Mouse (Mus musculus): Measurements from ENCODE around the gene Slc43a3. TPM values are rescaled to one million over a fixed set of nuclear protein-coding genes. Genes with fewer than 3 reads are reported as not detected.

The Slc43a3 gene
- polyA plus RNA-seq, 1 experiment from 2014 or later = 107 TPM

DNA sequence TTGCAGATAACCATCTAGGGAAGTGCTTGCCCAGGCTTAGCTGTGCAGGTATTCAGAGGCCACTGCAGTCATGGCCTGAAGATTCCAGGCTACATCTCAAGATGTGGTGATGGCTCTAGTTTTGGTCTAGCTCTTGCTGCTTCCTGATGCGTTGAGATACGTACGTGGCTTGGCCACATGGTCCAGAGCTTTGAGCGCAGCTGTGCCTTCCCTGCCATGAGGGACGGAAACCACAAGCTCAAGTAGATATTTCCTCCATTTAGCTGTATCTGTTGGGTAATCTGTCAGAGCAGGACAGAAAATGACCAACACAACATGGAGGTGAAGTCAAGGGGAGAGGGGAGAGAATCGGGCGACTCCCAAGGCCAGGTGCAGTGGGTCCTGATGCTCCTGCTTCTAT, 6.2 kb upstream of the Slc43a3 start:
- Histone ChIP-seq H3K27me3 (replicated peaks; ENCODE audit: control insufficient read depth, insufficient read depth, low read length) (no peaks in the 10 kb centered on the region), H3K27ac (ENCODE audit: low read depth, low read length) (no peak overlapping the region), H3K9ac (ENCODE audit: low read depth, low read length) (no peak overlapping the region), H3K4me2 (no peak overlapping the region), H3K36me3 (ENCODE audit: control insufficient read depth, insufficient read depth, low read length) (no peaks in the 10 kb centered on the region), H3K4me3 (ENCODE audit: low read depth, low read length) (no peak overlapping the region), H3K4me1 (replicated peaks; ENCODE audit: control insufficient read depth, insufficient read depth, low read length) (no peaks in the 10 kb centered on the region), H3K9me3 (ENCODE audit: control insufficient read depth, low read length) (no peaks in the 10 kb centered on the region)
- ATAC-seq (replicated peaks; ENCODE audit: low FRiP score) = no peak
- no peak for DNase-seq (ENCODE audit: low spot score)
- 57% methylated on average over 7 of the region's 7 CpGs for WGBS

GRCm38 (mm10) chr2:84933992-84934648, 2.3 kb upstream of the Slc43a3 start:
- DNase-seq (ENCODE audit: low spot score) (no peak), ATAC-seq (replicated peaks; ENCODE audit: low FRiP score) (no peak)
- Histone ChIP-seq H3K4me3 (ENCODE audit: low read depth, low read length) (no peak overlapping the region), H3K4me1 (replicated peaks; ENCODE audit: control insufficient read depth, insufficient read depth, low read length) (peaks cover 4% of the 10 kb centered on the region), H3K9me3 (ENCODE audit: control insufficient read depth, low read length) (no peaks in the 10 kb centered on the region), H3K27ac (ENCODE audit: low read depth, low read length) (no peak overlapping the region), H3K4me2 (no peak overlapping the region), H3K27me3 (replicated peaks; ENCODE audit: control insufficient read depth, insufficient read depth, low read length) (no peaks in the 10 kb centered on the region), H3K36me3 (ENCODE audit: control insufficient read depth, insufficient read depth, low read length) (no peaks in the 10 kb centered on the region), H3K9ac (ENCODE audit: low read depth, low read length) (no peak overlapping the region)
- WGBS = 57% methylated on average over 8 of the region's 8 CpGs

GRCm38 (mm10) chr2:84934649-84935007, 1.8 kb upstream of the Slc43a3 start:
- DNase-seq (ENCODE audit: low spot score) (no peak), ATAC-seq (replicated peaks; ENCODE audit: low FRiP score) (no peak)
- WGBS = 72% methylated on average over 4 of the region's 4 CpGs
- Histone ChIP-seq H3K9me3 (ENCODE audit: control insufficient read depth, low read length) (no peaks in the 10 kb centered on the region), H3K27ac (ENCODE audit: low read depth, low read length) (no peak overlapping the region), H3K9ac (ENCODE audit: low read depth, low read length) (no peak overlapping the region), H3K27me3 (replicated peaks; ENCODE audit: control insufficient read depth, insufficient read depth, low read length) (no peaks in the 10 kb centered on the region), H3K4me3 (ENCODE audit: low read depth, low read length) (no peak overlapping the region), H3K36me3 (ENCODE audit: control insufficient read depth, insufficient read depth, low read length) (no peaks in the 10 kb centered on the region), H3K4me1 (replicated peaks; ENCODE audit: control insufficient read depth, insufficient read depth, low read length) (peaks cover 4% of the 10 kb centered on the region), H3K4me2 (no peak overlapping the region)

DNA sequence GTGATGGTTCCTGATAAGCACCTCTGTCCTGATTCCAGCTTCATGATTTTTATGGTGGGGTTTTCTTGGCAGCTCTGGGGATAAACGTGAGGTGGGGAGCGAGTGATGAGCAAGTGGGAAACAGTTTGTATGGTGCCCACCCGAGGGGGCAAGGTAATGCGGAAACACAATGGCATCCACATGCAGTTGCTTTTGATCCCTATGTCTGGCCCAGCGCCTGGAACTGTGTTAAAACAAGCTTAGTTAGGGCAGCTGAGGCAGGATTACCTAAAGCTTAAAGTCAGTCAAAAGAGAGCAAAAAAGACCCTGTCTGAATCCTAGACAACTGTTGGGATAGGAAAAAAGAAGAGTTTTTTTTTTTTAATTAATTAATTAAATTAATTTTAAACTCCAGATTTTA, 1.3 kb upstream of the Slc43a3 start:
- Histone ChIP-seq H3K4me3 (ENCODE audit: low read depth, low read length) (no peak overlapping the region), H3K9ac (ENCODE audit: low read depth, low read length) (no peak overlapping the region), H3K9me3 (ENCODE audit: control insufficient read depth, low read length) (no peaks in the 10 kb centered on the region), H3K36me3 (ENCODE audit: control insufficient read depth, insufficient read depth, low read length) (peaks cover under 1% of the 10 kb centered on the region; the same call in 1 of the 2 replicates), H3K27ac (ENCODE audit: low read depth, low read length) (no peak overlapping the region), H3K4me2 (no peak overlapping the region), H3K4me1 (replicated peaks; ENCODE audit: control insufficient read depth, insufficient read depth, low read length) (peaks cover 5% of the 10 kb centered on the region), H3K27me3 (replicated peaks; ENCODE audit: control insufficient read depth, insufficient read depth, low read length) (no peaks in the 10 kb centered on the region)
- DNase-seq (ENCODE audit: low spot score) (no peak), ATAC-seq (replicated peaks; ENCODE audit: low FRiP score) (no peak)
- 86% methylated on average over 5 of the region's 5 CpGs for WGBS

- no peak for DNase-seq (ENCODE audit: low spot score)
- 36% methylated on average over 3 of the region's 3 CpGs for WGBS
These were observed 1.2 kb downstream of the Slc43a3 start for GRCm38 (mm10) chr2:84937491-84938150.

GRCm38 (mm10) chr2:84938249-84938946, 2.0 kb downstream of the Slc43a3 start:
- peak; percentile 92 for ATAC-seq (replicated peaks; ENCODE audit: low FRiP score)
- peak overlapping the region; percentile 77 for H3K9ac ChIP-seq (ENCODE audit: low read depth, low read length)
- H3K4me2 ChIP-seq = peak overlapping the region; percentile 84
- peak overlapping the region; percentile 100 for H3K27ac ChIP-seq (ENCODE audit: low read depth, low read length)
- no peaks in the 10 kb centered on the region for H3K9me3 ChIP-seq (ENCODE audit: control insufficient read depth, low read length)
- peaks cover 9% of the 10 kb centered on the region for H3K36me3 ChIP-seq (ENCODE audit: control insufficient read depth, insufficient read depth, low read length)
- peak; percentile 64 for DNase-seq (ENCODE audit: low spot score)
- H3K4me3 ChIP-seq (ENCODE audit: low read depth, low read length) = peak overlapping the region; percentile 59
- WGBS = 25% methylated on average over 5 of the region's 5 CpGs
- peaks cover 9% of the 10 kb centered on the region for H3K4me1 ChIP-seq (replicated peaks; ENCODE audit: control insufficient read depth, insufficient read depth, low read length)
- no peaks in the 10 kb centered on the region for H3K27me3 ChIP-seq (replicated peaks; ENCODE audit: control insufficient read depth, insufficient read depth, low read length)

More at GRCm38 (mm10) chr2:84937491-84938150, 1.2 kb downstream of the Slc43a3 start:
- H3K4me1 ChIP-seq (replicated peaks; ENCODE audit: control insufficient read depth, insufficient read depth, low read length) = peaks cover 9% of the 10 kb centered on the region
- H3K4me3 ChIP-seq (ENCODE audit: low read depth, low read length) = peak overlapping the region; percentile 59
- H3K27ac ChIP-seq (ENCODE audit: low read depth, low read length) = peak overlapping the region; percentile 100
- peak overlapping the region; percentile 84 for H3K4me2 ChIP-seq
- H3K36me3 ChIP-seq (ENCODE audit: control insufficient read depth, insufficient read depth, low read length) = peaks cover 7% of the 10 kb centered on the region
- no peak for ATAC-seq (replicated peaks; ENCODE audit: low FRiP score)
- no peaks in the 10 kb centered on the region for H3K9me3 ChIP-seq (ENCODE audit: control insufficient read depth, low read length)
- peak overlapping the region; percentile 77 for H3K9ac ChIP-seq (ENCODE audit: low read depth, low read length)
- H3K27me3 ChIP-seq (replicated peaks; ENCODE audit: control insufficient read depth, insufficient read depth, low read length) = no peaks in the 10 kb centered on the region

DNA sequence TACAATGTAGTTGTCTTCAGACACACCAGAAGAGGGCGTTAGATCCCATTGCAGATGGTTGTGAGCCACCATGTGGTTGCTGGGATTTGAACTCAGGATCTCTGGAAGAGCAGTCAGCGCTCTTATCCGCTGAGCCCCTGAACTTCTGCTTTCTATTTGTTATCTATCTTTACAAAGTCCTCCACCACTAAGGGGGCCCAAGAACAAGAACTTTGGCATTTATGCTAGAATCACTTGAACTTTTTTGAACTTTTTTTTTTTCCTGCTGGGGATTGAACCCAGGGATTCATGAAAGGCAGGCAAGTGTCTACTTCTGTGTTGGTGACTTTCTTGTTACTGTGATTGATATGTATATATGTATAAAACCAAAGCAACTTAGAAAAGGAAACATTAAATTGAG, 2.9 kb downstream of the Slc43a3 start:
- H3K9ac ChIP-seq (ENCODE audit: low read depth, low read length) = peak overlapping the region; percentile 54

DNA sequence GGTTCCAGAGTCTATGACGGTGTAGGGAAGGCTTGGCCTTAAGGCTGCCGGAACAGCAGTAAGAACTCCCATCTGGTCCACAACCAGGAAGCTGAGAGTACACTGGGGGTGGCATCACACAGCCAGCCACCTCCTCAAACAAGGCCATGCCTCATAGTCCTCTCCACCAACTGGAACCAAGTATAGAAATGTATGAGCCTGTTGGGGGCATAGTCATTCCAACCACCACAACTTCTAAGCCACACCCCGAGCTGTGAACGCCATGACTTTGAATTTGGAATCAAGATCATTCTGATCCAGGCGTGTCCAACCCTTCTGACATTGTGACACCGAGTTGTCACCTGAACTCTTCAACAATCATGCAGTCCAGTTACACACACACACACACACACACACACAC, 3.3 kb downstream of the Slc43a3 start:
- Histone ChIP-seq H3K9ac (ENCODE audit: low read depth, low read length) (peak overlapping the region; percentile 54), H3K9me3 (ENCODE audit: control insufficient read depth, low read length) (no peaks in the 10 kb centered on the region), H3K36me3 (ENCODE audit: control insufficient read depth, insufficient read depth, low read length) (peaks cover 17% of the 10 kb centered on the region), H3K4me3 (ENCODE audit: low read depth, low read length) (peak overlapping the region; percentile 59), H3K4me2 (peak overlapping the region; percentile 84), H3K27me3 (replicated peaks; ENCODE audit: control insufficient read depth, insufficient read depth, low read length) (no peaks in the 10 kb centered on the region), H3K4me1 (replicated peaks; ENCODE audit: control insufficient read depth, insufficient read depth, low read length) (peaks cover 9% of the 10 kb centered on the region), H3K27ac (ENCODE audit: low read depth, low read length) (peak overlapping the region; percentile 100; the same call in 1 of the 2 replicates)
- ATAC-seq (replicated peaks; ENCODE audit: low FRiP score) = no peak
- DNase-seq (ENCODE audit: low spot score) = no peak
- WGBS = 73% methylated on average over 6 of the region's 6 CpGs

More for the DNA sequence above, 2.9 kb downstream of the Slc43a3 start:
- Histone ChIP-seq H3K9me3 (ENCODE audit: control insufficient read depth, low read length) (no peaks in the 10 kb centered on the region), H3K4me3 (ENCODE audit: low read depth, low read length) (peak overlapping the region; percentile 59), H3K4me1 (replicated peaks; ENCODE audit: control insufficient read depth, insufficient read depth, low read length) (peaks cover 9% of the 10 kb centered on the region), H3K27ac (ENCODE audit: low read depth, low read length) (peak overlapping the region; percentile 100), H3K36me3 (ENCODE audit: control insufficient read depth, insufficient read depth, low read length) (peaks cover 13% of the 10 kb centered on the region), H3K27me3 (replicated peaks; ENCODE audit: control insufficient read depth, insufficient read depth, low read length) (no peaks in the 10 kb centered on the region), H3K4me2 (peak overlapping the region; percentile 84)
- no peak for ATAC-seq (replicated peaks; ENCODE audit: low FRiP score)
- 52% methylated on average over 3 of the region's 3 CpGs for WGBS
- no peak for DNase-seq (ENCODE audit: low spot score)
